Mouse (Mus musculus): ENCODE measurements at regions not wholly inside any gene's neighbourhood (a gene's known extent, or its start where the extent isn't known, plus 50 kb on each side); places are given as distances from the start of the nearest gene placed in this dataset.

DNA sequence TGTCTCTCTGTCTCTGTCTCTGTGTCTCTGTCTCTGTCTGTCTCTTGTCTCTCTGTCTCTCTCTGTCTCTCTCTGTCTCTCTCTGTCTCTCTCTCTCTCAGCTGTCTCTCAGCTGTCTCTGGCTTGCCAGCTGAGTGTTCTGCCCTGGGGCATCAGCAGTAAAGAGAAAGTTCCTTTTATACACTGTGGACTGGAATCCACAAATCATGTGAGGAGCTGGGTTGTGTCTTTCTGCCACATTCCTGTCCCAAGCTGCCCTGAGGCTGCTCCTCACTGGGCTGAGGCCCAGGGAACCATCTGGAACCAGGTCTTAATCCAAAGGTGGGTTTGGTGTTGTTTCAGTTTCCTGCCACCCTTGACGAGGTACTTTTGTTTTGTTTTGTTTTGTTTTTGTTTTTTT lies 57.0 kb upstream of the Hk2 start:
- TF ChIP-seq MAX (IDR thresholded peaks at IDR 0.05): no peak
- TF ChIP-seq CTCF (IDR thresholded peaks at IDR 0.05; ENCODE audit: control insufficient read depth, insufficient read depth, insufficient read length): no peak

All from C2C12 (cell line).